In genomic region chr13:24920333-24920977, GRCm38 (mm10) we compare ENCODE assay signal across 8 mouse cellular contexts. TPM values are rescaled to one million over a fixed set of nuclear protein-coding genes. Genes with fewer than 3 reads are reported as not detected.
DNase-seq lines count a peak whose midpoint lies in the region; ATAC-seq and TF ChIP-seq lines count a peak whose summit lies in the region.

No protein-coding gene starts in this region.

- H3K9me3 ChIP-seq in forebrain, embryonic 11.5 days (ENCODE audit: control insufficient read depth, low read length) = no peaks in the 10 kb centered on the region
- H3K9me3 ChIP-seq in hindbrain, postnatal 0 days (ENCODE audit: low read length) = no peaks in the 10 kb centered on the region
- no peaks in the 10 kb centered on the region for H3K9me3 ChIP-seq in limb, embryonic 11.5 days (ENCODE audit: control insufficient read depth, low read length)
- no peaks in the 10 kb centered on the region for H3K9me3 ChIP-seq in midbrain, embryonic 15.5 days

- H3K9ac ChIP-seq in forebrain, embryonic 11.5 days (ENCODE audit: low read length) = no peak overlapping the region
- no peak overlapping the region for H3K9ac ChIP-seq in hindbrain, postnatal 0 days (replicated peaks; ENCODE audit: low read length)
- H3K9ac ChIP-seq in limb, embryonic 11.5 days (ENCODE audit: low read length) = no peak overlapping the region
- H3K9ac ChIP-seq in midbrain, embryonic 15.5 days = no peak overlapping the region

- H3K27ac ChIP-seq in forebrain, embryonic 11.5 days (ENCODE audit: low read depth, low read length) = no peak overlapping the region
- no peak overlapping the region for H3K27ac ChIP-seq in hindbrain, postnatal 0 days
- H3K27ac ChIP-seq in limb, embryonic 11.5 days (replicated peaks; ENCODE audit: low read depth, low read length) = no peak overlapping the region
- H3K27ac ChIP-seq in midbrain, embryonic 15.5 days = no peak overlapping the region

- TF ChIP-seq CTCF in hindbrain, postnatal 0 days (IDR thresholded peaks at IDR 0.05; ENCODE audit: low read depth) = peak; percentile 81

- ATAC-seq in forebrain, embryonic 11.5 days (replicated peaks; ENCODE audit: low FRiP score) = 0 out of 2 replicates have a peak, but pooled peaks have one; percentile 55
- peak; percentile 84 for ATAC-seq in hindbrain, postnatal 0 days
- ATAC-seq in limb, embryonic 11.5 days (ENCODE audit: insufficient number of reproducible peaks, low FRiP score, low TSS enrichment, low read depth) = peak; percentile 17; the same call in 1 of the 2 replicates
- ATAC-seq in midbrain, embryonic 15.5 days (replicated peaks) = peak; percentile 82

- no peaks in the 10 kb centered on the region for H3K4me1 ChIP-seq in forebrain, embryonic 11.5 days (replicated peaks; ENCODE audit: control insufficient read depth, insufficient read depth, low read length)
- H3K4me1 ChIP-seq in hindbrain, postnatal 0 days (ENCODE audit: insufficient read depth, low read length) = no peaks in the 10 kb centered on the region
- H3K4me1 ChIP-seq in limb, embryonic 11.5 days (ENCODE audit: control insufficient read depth, insufficient read depth, low read length) = no peaks in the 10 kb centered on the region
- no peaks in the 10 kb centered on the region for H3K4me1 ChIP-seq in midbrain, embryonic 15.5 days

- H3K4me2 ChIP-seq in forebrain, embryonic 11.5 days (ENCODE audit: low read depth, low read length, severe bottlenecking) = no peak overlapping the region
- no peak overlapping the region for H3K4me2 ChIP-seq in hindbrain, postnatal 0 days (ENCODE audit: low read depth, low read length)
- H3K4me2 ChIP-seq in limb, embryonic 11.5 days (ENCODE audit: low read depth, severe bottlenecking) = no peak overlapping the region
- H3K4me2 ChIP-seq in midbrain, embryonic 15.5 days = no peak overlapping the region

- WGBS in forebrain, embryonic 11.5 days = 35% methylated on average over 5 of the region's 5 CpGs
- WGBS in hindbrain, postnatal 0 days = 23% methylated on average over 5 of the region's 5 CpGs
- 33% methylated on average over 5 of the region's 5 CpGs for WGBS in limb, embryonic 11.5 days
- 23% methylated on average over 5 of the region's 5 CpGs for WGBS in midbrain, embryonic 15.5 days

- peak; percentile 21 for DNase-seq in ovary, postnatal 36 days (ENCODE audit: low spot score)
- DNase-seq in ovary, postnatal 10 days (ENCODE audit: low spot score) = no peak
- DNase-seq in adrenal gland, postnatal 36 days = peak; percentile 37 to 75
- no peak for DNase-seq in forebrain, embryonic 11.5 days (ENCODE audit: low spot score)
- DNase-seq in hindbrain, postnatal 0 days (ENCODE audit: low spot score) = peak; percentile 85
- peak; percentile 60 for DNase-seq in limb, embryonic 11.5 days (ENCODE audit: low spot score)
- peak; percentile 69 for DNase-seq in testis, postnatal 10 days (ENCODE audit: low spot score)

- H3K36me3 ChIP-seq in forebrain, embryonic 11.5 days (ENCODE audit: control insufficient read depth, insufficient read depth, low read length) = no peaks in the 10 kb centered on the region
- H3K36me3 ChIP-seq in hindbrain, postnatal 0 days (ENCODE audit: insufficient read depth, low read length) = peaks cover 51% of the 10 kb centered on the region
- H3K36me3 ChIP-seq in limb, embryonic 11.5 days (ENCODE audit: control insufficient read depth, insufficient read depth, low read length) = no peaks in the 10 kb centered on the region
- peaks cover 14% of the 10 kb centered on the region; the same call in 1 of the 2 replicates for H3K36me3 ChIP-seq in midbrain, embryonic 15.5 days (replicated peaks)

- no peak overlapping the region for H3K4me3 ChIP-seq in forebrain, embryonic 11.5 days (ENCODE audit: low read depth, low read length)
- no peak overlapping the region for H3K4me3 ChIP-seq in hindbrain, postnatal 0 days (ENCODE audit: low read length)
- no peak overlapping the region for H3K4me3 ChIP-seq in limb, embryonic 11.5 days (ENCODE audit: low read depth, low read length)
- no peak overlapping the region for H3K4me3 ChIP-seq in midbrain, embryonic 15.5 days

- no peaks in the 10 kb centered on the region for H3K27me3 ChIP-seq in forebrain, embryonic 11.5 days (ENCODE audit: control insufficient read depth, insufficient read depth, low read length)
- H3K27me3 ChIP-seq in hindbrain, postnatal 0 days (ENCODE audit: insufficient read depth, low read length) = no peaks in the 10 kb centered on the region
- no peaks in the 10 kb centered on the region for H3K27me3 ChIP-seq in limb, embryonic 11.5 days (ENCODE audit: control insufficient read depth, insufficient read depth, low read length)
- no peaks in the 10 kb centered on the region for H3K27me3 ChIP-seq in midbrain, embryonic 15.5 days (replicated peaks)

RNA-seq across cellular contexts. Expression of gene Aldh5a1, which starts 17.0 kb away (rescaled TPM):
- 10 to 100 TPM; 12.7 to 18.4 TPM for total RNA-seq in adrenal gland, postnatal 36 days (2021)
- 10.4 and 10.5 TPM in 2 replicates for polyA plus RNA-seq in forebrain, embryonic 11.5 days (2014; fragmentation: Nextera tagmentation; extraction: Ambion mirVana)
- 46.3 and 53.9 TPM in 2 replicates for total RNA-seq in hindbrain, postnatal 0 days (2014; rRNA removed)
- 16.2 and 16.9 TPM in 2 replicates for polyA plus RNA-seq in hindbrain, postnatal 0 days (2015; fragmentation: Nextera tagmentation; extraction: Ambion mirVana)
- polyA plus RNA-seq in limb, embryonic 11.5 days (2014; fragmentation: Nextera tagmentation; extraction: Ambion mirVana) = 5.3 TPM in 2 replicates
- polyA plus RNA-seq in midbrain, embryonic 15.5 days (2015; fragmentation: Nextera tagmentation; extraction: Ambion mirVana) = 12.5 and 12.6 TPM in 2 replicates

RNA-seq across cellular contexts. Expression of gene Gpld1, which starts 22.5 kb away (rescaled TPM):
- total RNA-seq in adrenal gland, postnatal 36 days (2021) = 1 to 10 TPM; 2.8 to 3.7 TPM
- polyA plus RNA-seq in forebrain, embryonic 11.5 days (2014; fragmentation: Nextera tagmentation; extraction: Ambion mirVana) = 0.44 and 0.87 TPM in 2 replicates
- 5.4 and 8.4 TPM in 2 replicates for total RNA-seq in hindbrain, postnatal 0 days (2014; rRNA removed)
- 3.0 and 3.3 TPM in 2 replicates for polyA plus RNA-seq in hindbrain, postnatal 0 days (2015; fragmentation: Nextera tagmentation; extraction: Ambion mirVana)
- 0.25 and 0.34 TPM in 2 replicates for polyA plus RNA-seq in limb, embryonic 11.5 days (2014; fragmentation: Nextera tagmentation; extraction: Ambion mirVana)
- 2.0 and 3.0 TPM in 2 replicates for polyA plus RNA-seq in midbrain, embryonic 15.5 days (2015; fragmentation: Nextera tagmentation; extraction: Ambion mirVana)

Comparison
In these comparisons a context has a peak if more than half of its experiments do, and no peak if none do; other contexts are left out.
1. DNase-seq: peak in ovary, postnatal 36 days (single experiment), adrenal gland, postnatal 36 days (2 of 2), hindbrain, postnatal 0 days (single experiment), limb, embryonic 11.5 days (single experiment) and testis, postnatal 10 days (single experiment); none in ovary, postnatal 10 days (single experiment) and forebrain, embryonic 11.5 days (single experiment).
2. ATAC-seq: peak in every context shown above with its lines; median percentile 84 in hindbrain, postnatal 0 days; 82 in midbrain, embryonic 15.5 days; 55 in forebrain, embryonic 11.5 days; 17 in limb, embryonic 11.5 days.